Mouse (Mus musculus) heart, embryonic 16.5 days (tissue): ENCODE measurements around the gene Hsd17b3. TPM values are rescaled to one million over a fixed set of nuclear protein-coding genes. Genes with fewer than 3 reads are reported as not detected.
A peak's percentile ranks its signal among the peaks of the same experiment; 100 is the strongest.

Experiments
- ATAC-seq: fragments of 200-750 bp; cut with Nextera tagmentation; replicated peaks from 2 replicates; pipeline ENCODE4 v1.8.0; 2017; ENCODE audit warnings: moderate number of reproducible peaks; ENCODE audit not compliant: insufficient read depth, low FRiP score; ENCODE audit errors: extremely low read depth
- H3K27ac ChIP-seq: fragments of 300-500 bp; sonication (generic); 2 replicates; pipeline ENCODE4 v1.5.1; 2014; ENCODE audit warnings: mild to moderate bottlenecking, low read length, control low read depth, moderate library complexity
- H3K27me3 ChIP-seq: fragments of 300-500 bp; sonication (generic); 2 replicates; pipeline ENCODE4 v1.6.1; 2014; ENCODE audit warnings: low read length, mixed read lengths; ENCODE audit not compliant: control insufficient read depth, insufficient read depth
- H3K36me3 ChIP-seq: fragments of 300-500 bp; sonication (generic); 2 replicates; pipeline ENCODE4 v1.6.1; 2014; ENCODE audit not compliant: control insufficient read depth, insufficient read depth
- H3K4me1 ChIP-seq: fragments of 300-500 bp; sonication (generic); 2 replicates; pipeline ENCODE4 v1.6.1; 2014; ENCODE audit warnings: low read length, mixed read lengths; ENCODE audit not compliant: control insufficient read depth, insufficient read depth
- H3K4me2 ChIP-seq: fragments of 300-500 bp; sonication (generic); 2 replicates; pipeline ENCODE4 v1.6.1; 2014; ENCODE audit warnings: low read depth, mild to moderate bottlenecking, control low read depth, low read length
- H3K4me3 ChIP-seq: fragments of 300-500 bp; sonication (generic); 2 replicates; pipeline ENCODE4 v1.5.1; 2014; ENCODE audit warnings: mild to moderate bottlenecking, control low read depth, low read length
- H3K9ac ChIP-seq: fragments of 300-500 bp; sonication (generic); 2 replicates; pipeline ENCODE4 v1.6.1; 2014; ENCODE audit warnings: low read length, control low read depth
- H3K9me3 ChIP-seq: fragments of 300-500 bp; sonication (generic); replicated peaks from 2 replicates; pipeline ENCODE4 v1.6.1; 2016; ENCODE audit warnings: low read length; ENCODE audit not compliant: control insufficient read depth
- WGBS: fragments of 180-500 bp; shearing (Covaris S2); extraction: QIAGEN DNeasy Blood & Tissue Kit; methylation state at CpG from one replicate; pipeline ENCODE4 v1.1.7; 2014; 5-methylcytosine and 5-hydroxymethylcytosine counted together
- polyA plus RNA-seq: library from polyadenylated mRNA; unstranded; fragments of >200 nt; fragmentation: Nextera tagmentation; extraction: Ambion mirVana; gene quantifications from 2 replicates; pipeline ENCODE4 v1.2.1, GENCODE M21; 2015

Hsd17b3 gene
- polyA plus RNA-seq, 1 experiment from 2014 or later: not detected

DNA sequence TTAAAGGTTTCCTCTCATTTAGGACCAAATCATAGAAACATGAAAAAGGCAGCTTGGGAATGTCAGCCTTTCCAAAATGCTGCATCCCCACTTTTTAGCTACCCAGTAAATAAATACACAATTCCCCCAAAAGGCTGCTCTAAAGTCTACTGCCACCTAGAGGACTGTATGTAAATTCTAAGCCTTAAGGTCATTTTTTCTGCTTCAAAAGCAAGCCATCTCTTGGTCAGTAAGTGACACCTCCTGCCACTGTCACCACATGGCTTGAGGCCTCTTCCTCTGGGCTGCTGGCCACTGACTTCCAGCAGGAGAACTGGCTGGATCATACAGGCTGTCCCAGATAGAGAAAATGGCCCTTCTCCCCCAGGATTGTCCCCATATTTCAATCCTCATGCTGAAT lies 50.9 kb downstream of the Hsd17b3 start:
- Histone ChIP-seq H3K4me2 (no peak overlapping the region), H3K4me1 (peaks cover 4% of the 10 kb centered on the region; the same call in 1 of the 2 replicates), H3K27ac (no peak overlapping the region), H3K36me3 (no peaks in the 10 kb centered on the region), H3K9me3 (no peaks in the 10 kb centered on the region), H3K4me3 (no peak overlapping the region), H3K27me3 (no peaks in the 10 kb centered on the region), H3K9ac (no peak overlapping the region)
- ATAC-seq: no peak

DNA sequence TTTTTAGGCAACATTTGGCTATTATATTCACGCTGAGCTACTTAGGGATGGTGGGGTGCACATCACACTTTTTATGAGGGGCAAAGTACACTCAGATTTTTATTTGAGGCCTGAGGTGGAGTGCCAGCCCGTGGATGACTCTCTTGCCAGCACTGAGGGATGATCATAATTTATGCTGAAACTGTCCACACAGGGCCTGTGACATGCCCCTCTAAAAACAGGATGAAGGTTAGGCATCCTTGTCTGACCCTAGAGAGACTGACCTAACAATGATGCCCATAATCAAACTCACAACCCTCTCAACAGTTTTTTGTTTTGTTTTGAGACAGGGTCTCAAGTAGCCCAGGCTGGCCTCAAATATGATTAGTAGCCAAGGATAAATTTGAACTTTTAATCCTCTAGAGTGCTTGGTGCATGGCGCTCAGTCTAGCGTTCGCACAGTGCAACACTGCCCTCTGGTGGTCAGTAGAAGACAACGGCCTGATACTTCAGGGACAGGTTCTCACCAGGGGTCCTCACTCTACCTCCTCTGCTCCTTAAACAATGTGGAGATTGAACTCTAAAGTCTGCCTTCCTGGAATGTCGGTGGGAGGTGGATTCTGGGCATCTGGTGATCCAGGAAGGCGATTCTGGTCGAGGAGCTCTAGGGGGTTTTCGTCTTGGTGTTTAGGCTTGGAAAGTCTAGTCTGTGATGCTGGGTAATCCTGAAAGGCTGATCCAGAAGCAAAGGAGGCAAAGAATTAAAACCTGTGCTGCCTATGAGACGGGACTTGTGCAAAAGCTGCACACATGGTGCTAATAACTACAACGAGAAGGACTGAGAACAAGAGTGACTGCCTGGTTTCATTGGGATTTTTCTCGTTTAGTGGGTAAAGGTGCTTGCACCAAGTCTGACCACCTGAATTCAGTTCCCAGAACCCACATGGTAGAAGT lies 52.7 kb downstream of the Hsd17b3 start:
- no peak; the same call in 1 of the 2 replicates for ATAC-seq
- no peak overlapping the region for H3K27ac ChIP-seq

DNA sequence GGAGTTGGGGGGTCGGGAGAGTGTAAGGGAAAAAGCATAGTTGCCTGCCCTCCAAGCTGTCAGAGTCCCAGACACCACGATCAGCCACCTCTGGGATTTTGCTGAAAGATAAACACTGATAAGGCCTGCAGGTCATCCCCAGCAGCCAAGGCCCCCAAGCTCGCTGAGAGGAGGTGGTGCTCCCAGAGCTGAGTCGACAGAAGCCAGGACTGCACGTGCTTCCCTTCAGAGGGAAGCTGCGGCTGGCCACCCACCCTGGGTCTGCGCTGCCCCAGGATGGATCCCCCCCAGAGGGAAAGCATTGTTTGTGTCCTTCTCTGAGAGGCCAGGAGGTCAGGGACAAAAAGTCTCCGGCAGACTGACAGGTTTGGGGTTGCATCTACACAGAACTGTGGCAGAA lies 54.0 kb downstream of the Hsd17b3 start:
- 27% methylated on average over 8 of the region's 8 CpGs for WGBS
- no peaks in the 10 kb centered on the region for H3K36me3 ChIP-seq
- H3K27ac ChIP-seq: no peak overlapping the region
- H3K9me3 ChIP-seq: no peaks in the 10 kb centered on the region
- no peaks in the 10 kb centered on the region for H3K27me3 ChIP-seq
- ATAC-seq: no peak
- H3K4me1 ChIP-seq: peaks cover 4% of the 10 kb centered on the region; the same call in 1 of the 2 replicates
- no peak overlapping the region for H3K4me3 ChIP-seq
- no peak overlapping the region for H3K4me2 ChIP-seq
- H3K9ac ChIP-seq: 0 out of 2 replicates have a peak overlapping the region, but pooled peaks have one; percentile 8

More for the DNA sequence above, 52.7 kb downstream of the Hsd17b3 start:
- Histone ChIP-seq H3K4me1 (peaks cover 4% of the 10 kb centered on the region; the same call in 1 of the 2 replicates), H3K27me3 (no peaks in the 10 kb centered on the region), H3K9me3 (no peaks in the 10 kb centered on the region), H3K36me3 (no peaks in the 10 kb centered on the region), H3K4me2 (no peak overlapping the region), H3K4me3 (no peak overlapping the region), H3K9ac (no peak overlapping the region)
- WGBS: 23% methylated on average over 13 of the region's 13 CpGs

DNA sequence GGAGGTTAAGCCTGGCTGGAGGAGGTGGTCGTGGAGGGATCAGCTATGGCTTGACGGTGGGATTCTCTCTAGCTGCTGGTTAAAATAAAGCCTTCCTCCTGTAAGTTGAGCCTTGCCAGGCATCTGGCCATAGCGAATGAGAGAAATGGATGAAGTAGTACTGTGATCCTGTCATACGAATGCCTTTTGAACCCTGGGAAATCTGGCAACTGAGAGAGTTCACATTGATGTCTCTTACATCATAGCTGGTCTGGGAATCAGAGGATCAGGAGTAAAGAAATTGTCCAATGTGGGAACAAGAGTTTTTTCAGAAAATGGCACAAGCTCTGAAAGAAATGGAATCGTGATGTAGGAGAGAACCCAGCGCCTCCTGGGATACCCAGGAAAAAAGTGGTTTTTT lies 55.1 kb downstream of the Hsd17b3 start:
- WGBS: 76% methylated on average over 6 of the region's 6 CpGs
- Histone ChIP-seq H3K4me3 (no peak overlapping the region), H3K9ac (no peak overlapping the region), H3K4me2 (no peak overlapping the region), H3K4me1 (peaks cover 4% of the 10 kb centered on the region; the same call in 1 of the 2 replicates), H3K9me3 (no peaks in the 10 kb centered on the region), H3K36me3 (no peaks in the 10 kb centered on the region), H3K27ac (no peak overlapping the region), H3K27me3 (no peaks in the 10 kb centered on the region)
- no peak for ATAC-seq

DNA sequence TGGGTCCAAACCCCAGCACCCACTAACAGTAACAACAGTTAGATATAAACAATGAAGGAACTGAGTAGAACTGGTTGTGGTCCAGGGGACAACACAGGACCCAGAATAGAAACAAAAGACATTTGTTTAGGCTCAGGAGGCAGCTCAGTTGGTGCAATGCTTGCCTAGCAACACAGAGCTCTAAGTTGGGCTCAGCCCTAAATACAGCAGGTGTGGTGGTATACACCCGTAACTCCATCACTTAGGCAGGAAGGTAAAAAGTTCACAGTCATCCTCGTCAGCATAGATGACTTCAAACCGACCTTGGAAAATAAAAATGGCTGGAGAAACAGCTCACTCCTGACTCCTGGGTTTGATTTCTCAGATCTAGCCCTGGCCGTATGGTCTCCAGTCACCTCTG lies 55.8 kb downstream of the Hsd17b3 start:
- H3K36me3 ChIP-seq: no peaks in the 10 kb centered on the region
- no peak overlapping the region for H3K27ac ChIP-seq
- H3K4me3 ChIP-seq: no peak overlapping the region
- H3K9me3 ChIP-seq: no peaks in the 10 kb centered on the region
- H3K4me2 ChIP-seq: no peak overlapping the region
- H3K9ac ChIP-seq: no peak overlapping the region
- no peak for ATAC-seq
- WGBS: 59% methylated on average over 4 of the region's 4 CpGs
- H3K27me3 ChIP-seq: no peaks in the 10 kb centered on the region
- peaks cover 4% of the 10 kb centered on the region; the same call in 1 of the 2 replicates for H3K4me1 ChIP-seq

DNA sequence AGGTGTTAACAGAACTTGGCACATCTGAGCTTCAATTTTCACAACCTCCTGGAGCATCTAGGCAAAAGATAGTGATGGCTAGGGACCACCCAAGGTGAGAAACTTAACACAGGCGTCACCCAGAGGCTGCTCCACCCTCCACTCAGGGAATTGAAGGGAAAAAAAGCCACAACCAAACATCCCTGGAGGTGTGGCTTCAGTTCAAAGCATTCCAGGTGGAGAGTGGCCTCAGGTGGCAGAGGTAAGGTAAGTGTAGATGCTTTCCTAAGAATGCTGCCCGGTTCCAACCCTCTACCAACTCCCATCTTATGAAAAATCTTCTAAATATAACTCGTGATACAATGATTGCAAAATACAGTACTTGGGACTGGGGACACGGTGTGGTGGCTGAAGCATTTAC lies 57.8 kb downstream of the Hsd17b3 start:
- Histone ChIP-seq H3K4me1 (peaks cover 4% of the 10 kb centered on the region; the same call in 1 of the 2 replicates), H3K4me2 (no peak overlapping the region), H3K36me3 (no peaks in the 10 kb centered on the region), H3K27ac (no peak overlapping the region), H3K27me3 (no peaks in the 10 kb centered on the region), H3K4me3 (no peak overlapping the region), H3K9ac (no peak overlapping the region), H3K9me3 (no peaks in the 10 kb centered on the region)
- 53% methylated on average over 4 of the region's 4 CpGs for WGBS
- no peak for ATAC-seq

DNA sequence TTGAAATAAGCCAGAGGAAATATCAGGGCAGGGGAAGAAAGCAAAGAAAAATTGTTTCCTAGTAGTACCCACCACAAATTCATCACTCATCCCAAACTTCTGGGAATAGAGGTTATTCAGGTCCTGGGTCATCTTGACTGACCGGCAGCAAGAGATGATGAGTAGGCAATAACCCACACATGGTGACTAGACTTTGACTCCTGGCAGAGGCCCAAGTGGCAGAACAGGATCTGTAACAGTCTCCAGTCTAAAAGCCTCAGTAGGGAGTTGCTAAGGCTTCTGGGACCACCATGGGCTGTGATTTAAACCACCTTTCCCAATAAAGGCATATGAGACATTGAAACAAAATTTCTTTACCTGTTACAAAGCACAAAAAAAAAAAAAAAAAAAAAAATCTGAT lies 58.2 kb downstream of the Hsd17b3 start:
- Histone ChIP-seq H3K36me3 (no peaks in the 10 kb centered on the region), H3K4me3 (no peak overlapping the region), H3K4me2 (no peak overlapping the region), H3K9ac (no peak overlapping the region), H3K9me3 (no peaks in the 10 kb centered on the region), H3K27me3 (no peaks in the 10 kb centered on the region), H3K27ac (no peak overlapping the region), H3K4me1 (peaks cover 4% of the 10 kb centered on the region; the same call in 1 of the 2 replicates)
- ATAC-seq: no peak
- WGBS: 41% methylated on average over 1 of the region's 1 CpGs

DNA sequence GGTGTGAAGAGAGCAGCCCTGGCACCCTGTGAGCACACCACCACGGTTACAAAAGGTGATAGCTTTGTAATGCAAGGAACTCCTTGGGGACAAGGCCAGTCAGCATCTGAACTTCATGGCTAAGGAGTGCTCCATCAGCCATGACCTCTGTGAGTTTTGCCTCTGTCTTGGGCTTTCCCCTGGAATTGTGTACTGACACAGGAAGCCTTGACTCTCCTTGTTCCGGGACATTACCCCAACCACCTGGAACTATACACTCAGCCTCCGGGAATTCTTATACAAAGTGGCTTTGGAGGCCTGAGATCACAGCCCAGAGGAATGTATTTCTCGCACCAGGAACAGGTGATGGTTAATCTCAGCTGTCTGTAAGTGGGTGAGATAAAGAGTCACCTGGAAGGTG lies 64.2 kb downstream of the Hsd17b3 start:
- ATAC-seq: no peak
- H3K27ac ChIP-seq: no peak overlapping the region
- 47% methylated on average over 4 of the region's 4 CpGs for WGBS
- H3K4me3 ChIP-seq: no peak overlapping the region
- H3K27me3 ChIP-seq: no peaks in the 10 kb centered on the region
- H3K36me3 ChIP-seq: no peaks in the 10 kb centered on the region
- H3K4me1 ChIP-seq: peaks cover 5% of the 10 kb centered on the region; the same call in 1 of the 2 replicates
- no peak overlapping the region for H3K9ac ChIP-seq
- H3K4me2 ChIP-seq: no peak overlapping the region
- no peaks in the 10 kb centered on the region for H3K9me3 ChIP-seq

DNA sequence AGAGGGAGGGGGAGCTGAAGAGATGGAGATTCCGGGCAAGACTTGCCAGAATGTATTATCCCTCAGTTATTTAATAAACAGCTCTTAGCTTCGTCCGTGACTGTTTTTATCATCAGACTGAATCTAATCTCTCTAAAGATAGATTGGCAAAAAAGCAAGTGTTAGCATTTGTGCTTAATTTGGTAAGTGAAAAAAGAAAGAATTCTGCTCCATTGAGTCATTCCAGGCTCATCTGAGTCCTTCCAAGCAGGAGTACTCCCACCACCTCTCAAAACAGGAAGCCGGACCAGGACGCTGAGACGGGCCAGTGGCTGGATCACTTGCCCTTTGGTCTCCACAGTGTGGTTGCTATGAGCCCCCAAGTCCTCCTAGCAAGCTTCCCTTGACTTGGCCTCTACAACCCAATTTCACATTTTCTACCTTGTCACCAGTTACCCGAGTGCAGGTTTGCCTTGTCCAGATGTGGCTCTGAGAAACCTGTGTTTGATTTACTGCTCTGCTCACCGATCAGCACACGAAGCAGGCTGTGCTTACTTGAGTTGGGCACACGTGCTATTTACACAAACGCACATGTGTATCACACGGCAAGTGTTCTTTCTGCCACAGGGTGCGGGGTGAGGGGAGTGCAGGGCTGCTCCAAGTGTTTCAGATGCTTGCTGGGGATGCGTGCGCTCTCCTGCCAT lies 66.1 kb downstream of the Hsd17b3 start:
- Histone ChIP-seq H3K4me1 (peaks cover 5% of the 10 kb centered on the region; the same call in 1 of the 2 replicates), H3K36me3 (no peaks in the 10 kb centered on the region), H3K4me3 (no peak overlapping the region), H3K9ac (no peak overlapping the region), H3K27me3 (no peaks in the 10 kb centered on the region), H3K27ac (no peak overlapping the region), H3K9me3 (no peaks in the 10 kb centered on the region), H3K4me2 (no peak overlapping the region)
- ATAC-seq: no peak
- 70% methylated on average over 15 of the region's 15 CpGs for WGBS
